Mouse (Mus musculus) testis, postnatal 10 days (tissue): Measurements from ENCODE around the gene Mark2.
A peak's percentile ranks its signal among the peaks of the same experiment; 100 is the strongest.

Source experiments
- DNase-seq: peaks from one replicate; pipeline ENCODE4 v3.0.0; 2021; ENCODE audit warnings: low spot score

Mark2 gene

GRCm38 (mm10) chr19:7334049-7334448 lies 7.6 kb downstream of the Mark2 start:
- no peak for DNase-seq

- DNase-seq = no peak
Observed at GRCm38 (mm10) chr19:7321391-7321790, 20.3 kb downstream of the Mark2 start.

- no peak for DNase-seq
Observed at GRCm38 (mm10) chr19:7320181-7320580, 21.5 kb downstream of the Mark2 start.

GRCm38 (mm10) chr19:7317716-7318115 lies 23.9 kb downstream of the Mark2 start:
- DNase-seq = no peak

GRCm38 (mm10) chr19:7316822-7317221 lies 24.8 kb downstream of the Mark2 start:
- no peak for DNase-seq

GRCm38 (mm10) chr19:7315587-7315984 lies 26.1 kb downstream of the Mark2 start:
- no peak for DNase-seq

- DNase-seq = no peak
Observed at GRCm38 (mm10) chr19:7314976-7315586, 26.6 kb downstream of the Mark2 start.

GRCm38 (mm10) chr19:7313660-7314059 lies 28.0 kb downstream of the Mark2 start:
- no peak for DNase-seq

GRCm38 (mm10) chr19:7311306-7311705 lies 30.4 kb downstream of the Mark2 start:
- DNase-seq = no peak

- DNase-seq = peak; percentile 65
Observed at GRCm38 (mm10) chr19:7310704-7311103, 31.0 kb downstream of the Mark2 start.

GRCm38 (mm10) chr19:7309738-7310330 lies 31.8 kb downstream of the Mark2 start:
- DNase-seq = no peak

- no peak for DNase-seq
Observed at GRCm38 (mm10) chr19:7307995-7308770, 33.5 kb downstream of the Mark2 start.

GRCm38 (mm10) chr19:7306968-7307367 lies 34.7 kb downstream of the Mark2 start:
- no peak for DNase-seq

- DNase-seq = no peak
Observed at GRCm38 (mm10) chr19:7305380-7306310, 36.0 kb downstream of the Mark2 start.

GRCm38 (mm10) chr19:7304801-7305200 lies 36.9 kb downstream of the Mark2 start:
- DNase-seq = no peak

GRCm38 (mm10) chr19:7303796-7304195 lies 37.9 kb downstream of the Mark2 start:
- no peak for DNase-seq

GRCm38 (mm10) chr19:7302493-7302797 lies 39.2 kb downstream of the Mark2 start:
- no peak for DNase-seq

- no peak for DNase-seq
Observed at GRCm38 (mm10) chr19:7301647-7302492, 39.8 kb downstream of the Mark2 start.

- no peak for DNase-seq
Observed at GRCm38 (mm10) chr19:7300078-7300477, 41.6 kb downstream of the Mark2 start.

- no peak for DNase-seq
Observed at GRCm38 (mm10) chr19:7299052-7299451, 42.6 kb downstream of the Mark2 start.

- DNase-seq = no peak
Observed at GRCm38 (mm10) chr19:7295959-7296358, 45.7 kb downstream of the Mark2 start.
